In the genomic region with DNA sequence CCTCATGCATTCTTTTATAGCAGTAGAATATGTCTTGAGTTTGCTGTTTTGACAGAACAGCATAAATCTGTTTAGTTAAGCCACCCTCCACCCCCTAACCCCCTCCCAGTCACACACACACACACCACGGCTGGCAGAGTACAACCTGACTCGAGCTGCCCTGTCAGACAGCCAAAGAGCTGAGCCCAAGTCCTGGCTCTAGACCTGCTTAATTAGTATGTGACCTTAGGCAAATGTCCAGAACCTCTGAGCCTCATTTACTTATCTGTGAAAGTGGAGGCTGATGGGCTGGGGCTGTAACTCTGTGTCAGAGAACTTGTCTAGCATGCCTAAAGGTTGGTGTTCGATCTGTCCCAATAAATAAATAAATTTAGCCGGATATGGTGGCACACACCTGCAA, we compare ENCODE assay signal across 25 mouse cellular contexts. TPM values are rescaled to one million over a fixed set of nuclear protein-coding genes. Genes with fewer than 3 reads are reported as not detected.
DNase-seq lines count a peak whose midpoint lies in the region; ATAC-seq and TF ChIP-seq lines count a peak whose summit lies in the region.
"Had no signal": no experiment of that assay in that cellular context is flagged by ENCODE, and none has a peak within 500 bp of the region (broad histone marks: within the 10 kb centered on the region; RNA-seq: fewer than 3 reads in every experiment).

No protein-coding gene starts in this region.

- no peak overlapping the region for H3K4me3 ChIP-seq in kidney, adult 2 months (ENCODE audit: insufficient read depth, low read depth, low read length)
- H3K4me3 ChIP-seq in left cerebral cortex, adult 2 months: no peak overlapping the region
- no peak overlapping the region for H3K4me3 ChIP-seq in intestine, embryonic 16.5 days (ENCODE audit: low read length)
- H3K4me3 ChIP-seq: embryonic facial prominence, embryonic 10.5 days; embryonic facial prominence, embryonic 13.5 days; erythroblast, embryonic 14.5 days; forebrain, embryonic 10.5 days; forebrain, embryonic 13.5 days; hindbrain, embryonic 12.5 days; hindbrain, embryonic 15.5 days had no signal

- no peak for TF ChIP-seq CTCF in kidney, adult 2 months (conservative IDR thresholded peaks at IDR 0.05; ENCODE audit: insufficient read depth, insufficient read length, low read depth, low read length)
- TF ChIP-seq CTCF in left cerebral cortex, adult 2 months (IDR thresholded peaks at IDR 0.05): no peak

- no peaks in the 10 kb centered on the region for H3K9me3 ChIP-seq in intestine, embryonic 16.5 days (ENCODE audit: control insufficient read depth, low read length)
- H3K9me3 ChIP-seq: embryonic facial prominence, embryonic 10.5 days; embryonic facial prominence, embryonic 13.5 days; forebrain, embryonic 10.5 days; forebrain, embryonic 13.5 days; hindbrain, embryonic 12.5 days; hindbrain, embryonic 15.5 days had no signal

- intact Hi-C loops in left cerebral cortex, postnatal 4 days (cut with DNase I): no loop called here
- intact Hi-C loops in left cerebral cortex, adult 2 months (cut with DNase I): no loop called here

- no peaks in the 10 kb centered on the region for H3K27me3 ChIP-seq in kidney, adult 2 months (replicated peaks; ENCODE audit: control insufficient read depth, insufficient read depth, low read length)
- H3K27me3 ChIP-seq in intestine, embryonic 16.5 days (replicated peaks; ENCODE audit: control insufficient read depth, insufficient read depth, low read length): no peaks in the 10 kb centered on the region
- H3K27me3 ChIP-seq: embryonic facial prominence, embryonic 13.5 days; forebrain, embryonic 13.5 days; hindbrain, embryonic 12.5 days; hindbrain, embryonic 15.5 days had no signal

- H3K4me1 ChIP-seq in kidney, adult 2 months (ENCODE audit: control insufficient read depth, insufficient read depth, low read length): no peaks in the 10 kb centered on the region; the same call in 1 of the 2 replicates
- H3K4me1 ChIP-seq in intestine, embryonic 16.5 days (ENCODE audit: control insufficient read depth, insufficient read depth, low read length): no peaks in the 10 kb centered on the region
- H3K4me1 ChIP-seq: embryonic facial prominence, embryonic 10.5 days; forebrain, embryonic 13.5 days; hindbrain, embryonic 12.5 days; hindbrain, embryonic 15.5 days had no signal

- TF ChIP-seq POLR2A in kidney, adult 2 months (IDR thresholded peaks at IDR 0.05; ENCODE audit: low read depth, low read length): no peak

- peak; percentile 19 for DNase-seq in adrenal gland, adult 2 months
- DNase-seq in adrenal gland, adult 18-20 months (ENCODE audit: low spot score in 2 of 2): no peak
- peak; percentile 54 for DNase-seq in kidney, adult 2 months
- DNase-seq in kidney, adult 11 months: no peak
- peak; percentile 31 for DNase-seq in left cerebral cortex, postnatal 4 days
- no peak for DNase-seq in left cerebral cortex, adult 2 months (ENCODE audit: extremely low spot score in 1 of 2, low spot score in 2 of 2)
- DNase-seq: adrenal gland, postnatal 14 days; cerebellum, adult 11-12 months; cerebellum, adult 8-10 months; cerebellum, postnatal 36 days; embryo, embryonic 11 days; gastrocnemius, postnatal 10 days; gastrocnemius, postnatal 36 days; heart, adult 11 months had no signal

- no peaks in the 10 kb centered on the region for H3K36me3 ChIP-seq in kidney, adult 2 months (ENCODE audit: control insufficient read depth, insufficient read depth, low read length)
- no peaks in the 10 kb centered on the region for H3K36me3 ChIP-seq in intestine, embryonic 16.5 days (ENCODE audit: control insufficient read depth, insufficient read depth, low read length)
- H3K36me3 ChIP-seq: embryonic facial prominence, embryonic 10.5 days; embryonic facial prominence, embryonic 13.5 days; forebrain, embryonic 10.5 days; hindbrain, embryonic 12.5 days; hindbrain, embryonic 15.5 days had no signal

- ATAC-seq in intestine, embryonic 16.5 days: no peak
- ATAC-seq: activated CD4-positive, CD25-positive, alpha-beta regulatory T cell, adult 4 months; forebrain, embryonic 13.5 days; forebrain, embryonic 16.5 days had no signal

- no peak overlapping the region for H3K27ac ChIP-seq in kidney, adult 2 months (ENCODE audit: insufficient read depth, low read depth, low read length)
- H3K27ac ChIP-seq in left cerebral cortex, adult 2 months: no peak overlapping the region
- no peak overlapping the region for H3K27ac ChIP-seq in intestine, embryonic 16.5 days (ENCODE audit: low read length)
- H3K27ac ChIP-seq: embryonic facial prominence, embryonic 10.5 days; embryonic facial prominence, embryonic 13.5 days; forebrain, embryonic 10.5 days; forebrain, embryonic 13.5 days; hindbrain, embryonic 12.5 days; hindbrain, embryonic 15.5 days had no signal

- H3K4me2 ChIP-seq in intestine, embryonic 16.5 days (ENCODE audit: low read depth, low read length): no peak overlapping the region
- H3K4me2 ChIP-seq: embryonic facial prominence, embryonic 13.5 days; forebrain, embryonic 13.5 days; heart, embryonic 11.5 days; hindbrain, embryonic 12.5 days; hindbrain, embryonic 15.5 days had no signal

- no peak overlapping the region for H3K9ac ChIP-seq in intestine, embryonic 16.5 days (ENCODE audit: low read depth, low read length)
- H3K9ac ChIP-seq: embryonic facial prominence, embryonic 13.5 days; forebrain, embryonic 13.5 days; hindbrain, embryonic 12.5 days; hindbrain, embryonic 15.5 days had no signal

- WGBS in kidney, adult 2 months: 57% methylated on average over 4 of the region's 4 CpGs
- 69% methylated on average over 4 of the region's 4 CpGs for WGBS in intestine, embryonic 16.5 days

RNA-seq across cellular contexts. Expression of a gene that starts 26.1 kb away (rescaled TPM):
- total RNA-seq in adrenal gland, adult 2 months (2021): 100 to 1,000 TPM; 144 to 151 TPM
- 35.2 and 41.9 TPM in 2 replicates for polyA plus RNA-seq in adrenal gland, adult 2 months (2012; rRNA removed)
- 100 to 1,000 TPM in 1 of 2 experiments, 10 to 100 TPM in 1; 95.8 to 130 TPM for total RNA-seq in adrenal gland, adult 18-20 months (2021)
- polyA plus RNA-seq in kidney, adult 2 months (2012; rRNA removed): 24.1 and 27.7 TPM in 2 replicates
- 10 to 100 TPM; 19.2 to 22.3 TPM for total RNA-seq in left cerebral cortex, postnatal 4 days (2021)
- 10 to 100 TPM; 15.4 to 23.7 TPM for total RNA-seq in left cerebral cortex, adult 2 months (2021)
- 19.9 and 22.6 TPM in 2 replicates for polyA plus RNA-seq in intestine, embryonic 16.5 days (2015; fragmentation: Nextera tagmentation; extraction: Ambion mirVana)

Comparison
In these comparisons a context has a peak if more than half of its experiments do, and no peak if none do; other contexts are left out.
1. DNase-seq: peak in adrenal gland, adult 2 months (single experiment), kidney, adult 2 months (single experiment) and left cerebral cortex, postnatal 4 days (single experiment); none in adrenal gland, adult 18-20 months (0 of 2), kidney, adult 11 months (single experiment) and left cerebral cortex, adult 2 months (0 of 2).